Mouse (Mus musculus) right cerebral cortex, postnatal 36 days (tissue): ENCODE data around the gene Copg2.

Source experiments
- DNase-seq, 2 experiments: peaks; one replicate each; pipeline ENCODE4 v3.0.0; 2022; ENCODE audit warnings: low spot score in 2 of 2, mixed read lengths in 1 of 2

Copg2 gene

GRCm38 (mm10) chr6:30896195-30896985, at the start of gene Copg2:
Gene Copg2 (minus strand): TSS chr6:30896794.
- DNase-seq, result peak; percentile 89 to 92

GRCm38 (mm10) chr6:30939264-30939663, 42.7 kb upstream of the Copg2 start:
- DNase-seq, result no peak

GRCm38 (mm10) chr6:30922821-30923220, 26.2 kb upstream of the Copg2 start:
- DNase-seq, result no peak

- no peak for DNase-seq
These were observed 25.2 kb upstream of the Copg2 start for GRCm38 (mm10) chr6:30921826-30922225.

GRCm38 (mm10) chr6:30920834-30921675, 24.5 kb upstream of the Copg2 start:
- DNase-seq, result peak; percentile 43 to 50

GRCm38 (mm10) chr6:30915473-30915872, 18.9 kb upstream of the Copg2 start, which contains the start of gene Tsga13:
Gene Tsga13 (minus strand): TSS chr6:30915573.
- no peak for DNase-seq

- DNase-seq, result peak; percentile 70 to 85
These were observed 11.4 kb upstream of the Copg2 start for GRCm38 (mm10) chr6:30907970-30908369.

GRCm38 (mm10) chr6:30904911-30905310, 8.3 kb upstream of the Copg2 start:
- DNase-seq, result no peak

- no peak for DNase-seq
These were observed 7.4 kb upstream of the Copg2 start for GRCm38 (mm10) chr6:30904033-30904432.

GRCm38 (mm10) chr6:30897520-30897919, 926 bp upstream of the Copg2 start:
- no peak for DNase-seq

GRCm38 (mm10) chr6:30896986-30897327, 363 bp upstream of the Copg2 start:
- DNase-seq, result no peak

- peak in 1 of 2 experiments; percentile 7 for DNase-seq
These were observed 787 bp downstream of the Copg2 start for GRCm38 (mm10) chr6:30895819-30896194.

GRCm38 (mm10) chr6:30893081-30893480, 3.5 kb downstream of the Copg2 start:
- DNase-seq, result no peak

GRCm38 (mm10) chr6:30891761-30892160, 4.8 kb downstream of the Copg2 start:
- no peak for DNase-seq

GRCm38 (mm10) chr6:30884856-30885255, 11.7 kb downstream of the Copg2 start:
- DNase-seq, result no peak

GRCm38 (mm10) chr6:30883491-30883890, 13.1 kb downstream of the Copg2 start:
- DNase-seq, result no peak

GRCm38 (mm10) chr6:30876661-30877060, 19.9 kb downstream of the Copg2 start:
- no peak for DNase-seq

- DNase-seq, result no peak
These were observed 30.1 kb downstream of the Copg2 start for GRCm38 (mm10) chr6:30866501-30866900.

- DNase-seq, result no peak
These were observed 31.4 kb downstream of the Copg2 start for GRCm38 (mm10) chr6:30865031-30865678.

- DNase-seq, result no peak
These were observed 40.6 kb downstream of the Copg2 start for GRCm38 (mm10) chr6:30855956-30856355.

GRCm38 (mm10) chr6:30855205-30855604, 41.4 kb downstream of the Copg2 start:
- no peak for DNase-seq

- no peak for DNase-seq
These were observed 46.8 kb downstream of the Copg2 start for GRCm38 (mm10) chr6:30849818-30850217.
